Mouse (Mus musculus) lung, embryonic 15.5 days (tissue): ENCODE data around the gene Tpmt. TPM values are rescaled to one million over a fixed set of nuclear protein-coding genes. Genes with fewer than 3 reads are reported as not detected.

Experiments
- ATAC-seq: fragments of 200-750 bp; cut with Nextera tagmentation; 2 replicates; pipeline ENCODE4 v1.8.0; 2017; ENCODE audit warnings: moderate number of reproducible peaks, borderline replicate concordance; ENCODE audit not compliant: low FRiP score, low TSS enrichment; ENCODE audit errors: extremely low read depth
- H3K27ac ChIP-seq: fragments of 300-500 bp; sonication (generic); 2 replicates; pipeline ENCODE4 v1.5.1; 2015; ENCODE audit warnings: moderate library complexity, mild to moderate bottlenecking, inconsistent platforms
- H3K27me3 ChIP-seq: fragments of 300-500 bp; sonication (generic); 2 replicates; pipeline ENCODE4 v1.6.1; 2015; ENCODE audit warnings: inconsistent platforms
- H3K36me3 ChIP-seq: fragments of 300-500 bp; sonication (generic); 2 replicates; pipeline ENCODE4 v1.6.1; 2015; ENCODE audit warnings: inconsistent platforms
- H3K4me1 ChIP-seq: fragments of 300-500 bp; sonication (generic); 2 replicates; pipeline ENCODE4 v1.6.1; 2015; ENCODE audit warnings: inconsistent platforms
- H3K4me2 ChIP-seq: fragments of 300-500 bp; sonication (generic); 2 replicates; pipeline ENCODE4 v1.6.1; 2015; ENCODE audit warnings: inconsistent platforms, mild to moderate bottlenecking, moderate library complexity
- H3K4me3 ChIP-seq: fragments of 300-500 bp; sonication (generic); 2 replicates; pipeline ENCODE4 v1.5.1; 2015; ENCODE audit warnings: mild to moderate bottlenecking, inconsistent platforms
- H3K9ac ChIP-seq: fragments of 300-500 bp; sonication (generic); 2 replicates; pipeline ENCODE4 v1.6.1; 2015; ENCODE audit warnings: inconsistent platforms
- H3K9me3 ChIP-seq: fragments of 300-500 bp; sonication (generic); 2 replicates; pipeline ENCODE4 v1.6.1; 2016; ENCODE audit warnings: inconsistent platforms
- WGBS: fragments of 180-500 bp; shearing (Covaris S2); methylation state at CpG from one replicate; pipeline ENCODE4 v1.1.7; 2015; 5-methylcytosine and 5-hydroxymethylcytosine counted together
- polyA plus RNA-seq: library from polyadenylated mRNA; unstranded; fragments of >200 nt; fragmentation: Nextera tagmentation; extraction: Ambion mirVana; gene quantifications from 2 replicates; pipeline ENCODE4 v1.2.1, GENCODE M21; 2015

Gene Tpmt
- polyA plus RNA-seq, 1 experiment from 2014 or later = 23.8 TPM

DNA sequence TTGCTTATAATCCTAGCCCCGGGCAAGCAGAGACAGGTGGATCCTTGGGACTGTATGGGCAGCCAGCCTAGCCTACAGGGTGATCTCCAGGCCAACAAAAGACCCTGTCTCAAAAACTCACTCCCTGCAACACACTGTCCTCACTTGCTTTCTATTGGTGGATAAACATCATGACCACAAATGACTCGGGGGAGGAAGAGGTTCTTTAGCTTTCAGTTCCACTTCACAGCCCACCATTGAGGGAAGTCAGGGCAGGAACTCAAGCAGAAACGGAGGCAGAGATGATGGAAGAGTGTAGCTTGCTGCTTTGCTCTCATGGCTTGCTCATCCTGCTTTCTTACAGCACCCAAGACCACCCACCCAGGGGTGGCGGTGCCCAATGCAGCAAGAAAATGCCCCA, 47.2 kb downstream of the Tpmt start:
- WGBS = 71% methylated on average over 4 of the region's 4 CpGs
- no peaks in the 10 kb centered on the region for H3K27me3 ChIP-seq
- no peak overlapping the region for H3K4me2 ChIP-seq
- H3K4me3 ChIP-seq = no peak overlapping the region
- 0 out of 2 replicates have a peak, but pooled peaks cover 2% of the 10 kb centered on the region for H3K4me1 ChIP-seq
- H3K9me3 ChIP-seq = no peaks in the 10 kb centered on the region
- no peak for ATAC-seq
- no peak overlapping the region for H3K27ac ChIP-seq
- no peaks in the 10 kb centered on the region for H3K36me3 ChIP-seq
- no peak overlapping the region for H3K9ac ChIP-seq

DNA sequence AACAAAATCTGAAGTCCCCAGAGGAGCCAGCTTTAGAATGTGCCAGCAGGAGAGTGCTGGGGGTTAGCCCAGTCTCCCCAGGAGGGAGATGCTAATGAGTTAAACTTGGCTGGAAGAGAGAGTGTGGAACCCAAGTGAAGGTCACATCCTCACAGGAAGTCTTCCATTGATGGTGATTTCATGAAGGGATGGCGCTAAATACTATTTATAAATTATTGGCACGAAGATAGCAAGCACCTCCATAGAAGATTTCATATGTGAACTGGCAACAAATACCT, 51.3 kb downstream of the Tpmt start:
- H3K4me1 ChIP-seq = no peaks in the 10 kb centered on the region
- H3K36me3 ChIP-seq = no peaks in the 10 kb centered on the region
- no peaks in the 10 kb centered on the region for H3K27me3 ChIP-seq
- no peak overlapping the region for H3K4me3 ChIP-seq
- 94% methylated on average over 2 of the region's 2 CpGs for WGBS
- H3K27ac ChIP-seq = no peak overlapping the region
- no peak overlapping the region for H3K9ac ChIP-seq
- H3K9me3 ChIP-seq = no peaks in the 10 kb centered on the region
- no peak for ATAC-seq
- H3K4me2 ChIP-seq = no peak overlapping the region

GRCm38 (mm10) chr13:46992516-46993273, 51.8 kb downstream of the Tpmt start:
- Histone ChIP-seq H3K27me3 (no peaks in the 10 kb centered on the region), H3K4me1 (no peaks in the 10 kb centered on the region), H3K4me2 (no peak overlapping the region), H3K9ac (no peak overlapping the region), H3K36me3 (no peaks in the 10 kb centered on the region), H3K27ac (no peak overlapping the region), H3K4me3 (no peak overlapping the region), H3K9me3 (no peaks in the 10 kb centered on the region)
- no peak for ATAC-seq
- 72% methylated on average over 7 of the region's 7 CpGs for WGBS

DNA sequence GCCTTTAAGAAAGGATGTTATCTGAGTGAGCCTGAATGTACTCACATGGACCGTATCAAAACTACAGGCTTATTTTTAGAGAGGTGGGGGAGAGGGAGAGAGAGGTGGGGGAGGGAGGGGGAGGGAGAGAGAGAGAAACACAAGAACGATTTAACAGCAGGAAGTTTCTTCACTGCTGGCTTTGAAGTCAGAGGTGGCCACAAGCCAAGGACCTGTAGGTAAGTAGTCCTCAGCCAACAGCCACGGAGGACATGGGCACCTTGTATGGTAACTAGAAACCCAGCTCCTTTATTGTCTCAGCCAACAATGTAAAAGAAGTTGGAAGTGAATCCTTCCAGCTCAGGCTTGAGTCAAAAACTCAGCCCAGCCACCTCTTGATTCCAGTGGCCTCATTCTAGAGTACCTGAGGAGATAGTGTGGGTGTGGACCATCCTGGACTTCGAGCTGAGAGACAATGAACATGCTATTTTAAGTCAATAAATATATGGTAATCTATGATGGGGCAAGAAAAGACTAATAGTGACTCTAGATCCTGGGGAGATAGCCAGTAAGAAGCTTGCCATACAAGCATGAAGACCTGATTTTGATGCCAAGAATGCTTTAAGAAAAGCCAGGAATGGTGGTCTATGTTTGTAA, 54.0 kb downstream of the Tpmt start:
- no peak overlapping the region for H3K4me2 ChIP-seq
- no peaks in the 10 kb centered on the region; the same call in 1 of the 2 replicates for H3K4me1 ChIP-seq
- no peaks in the 10 kb centered on the region for H3K36me3 ChIP-seq
- H3K4me3 ChIP-seq = no peak overlapping the region
- no peak overlapping the region for H3K27ac ChIP-seq
- no peaks in the 10 kb centered on the region for H3K9me3 ChIP-seq
- ATAC-seq = no peak
- WGBS = 22% methylated on average over 4 of the region's 4 CpGs
- H3K9ac ChIP-seq = no peak overlapping the region
- no peaks in the 10 kb centered on the region for H3K27me3 ChIP-seq

DNA sequence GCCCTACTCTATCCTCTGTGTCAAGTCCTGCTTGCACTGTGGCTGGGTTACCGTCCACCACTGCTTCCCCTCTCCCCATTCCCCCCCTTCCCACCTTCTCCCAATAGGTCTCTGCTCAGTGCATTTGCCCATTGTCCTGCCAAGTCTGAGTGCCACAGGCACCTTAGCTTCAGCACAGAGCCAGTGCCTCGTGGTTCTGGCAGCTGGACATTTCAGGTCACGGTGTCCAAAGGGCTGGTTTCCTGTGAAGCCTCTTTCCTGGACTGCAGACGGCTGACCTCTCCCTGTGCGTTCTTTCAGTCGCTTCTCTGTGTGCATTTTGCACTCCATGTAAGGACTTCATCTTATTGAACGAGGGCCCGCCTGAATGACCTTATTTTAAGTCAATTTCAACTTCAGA, 56.6 kb downstream of the Tpmt start:
- Histone ChIP-seq H3K4me3 (no peak overlapping the region), H3K36me3 (no peaks in the 10 kb centered on the region), H3K9me3 (no peaks in the 10 kb centered on the region), H3K27ac (no peak overlapping the region), H3K4me1 (no peaks in the 10 kb centered on the region; the same call in 1 of the 2 replicates), H3K4me2 (no peak overlapping the region), H3K9ac (no peak overlapping the region), H3K27me3 (no peaks in the 10 kb centered on the region)
- no peak for ATAC-seq
- WGBS = 57% methylated on average over 8 of the region's 8 CpGs

- Histone ChIP-seq H3K27me3 (no peaks in the 10 kb centered on the region), H3K27ac (no peak overlapping the region), H3K4me3 (no peak overlapping the region), H3K4me1 (peaks cover 4% of the 10 kb centered on the region; the same call in 1 of the 2 replicates), H3K4me2 (peak overlapping the region; percentile 18; the same call in 1 of the 2 replicates), H3K36me3 (no peaks in the 10 kb centered on the region), H3K9ac (no peak overlapping the region), H3K9me3 (no peaks in the 10 kb centered on the region)
- WGBS = 32% methylated on average over 6 of the region's 6 CpGs
- no peak for ATAC-seq
Observed at GRCm38 (mm10) chr13:46986208-46986607, 58.3 kb downstream of the Tpmt start.

DNA sequence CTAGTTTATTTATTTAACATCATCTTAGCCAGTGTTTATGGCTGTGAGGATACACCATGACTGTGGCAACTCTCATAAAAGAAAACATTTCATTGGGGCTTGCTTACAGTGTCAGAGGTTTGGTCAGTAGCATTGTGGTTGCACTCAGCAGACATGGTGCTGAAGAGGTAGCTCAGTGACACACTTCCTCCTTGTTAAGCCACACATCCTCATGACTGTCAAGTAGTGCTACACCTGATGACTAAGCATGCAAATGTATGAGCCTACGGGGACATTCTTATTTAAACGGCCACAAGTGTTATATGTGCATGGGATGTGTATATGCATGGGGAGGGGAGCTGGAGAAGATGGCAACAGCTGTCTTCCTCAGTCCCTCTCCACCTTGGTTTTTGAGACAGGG, 60.7 kb downstream of the Tpmt start:
- no peaks in the 10 kb centered on the region for H3K27me3 ChIP-seq
- no peak overlapping the region for H3K27ac ChIP-seq
- H3K4me2 ChIP-seq = no peak overlapping the region
- H3K4me3 ChIP-seq = no peak overlapping the region
- H3K36me3 ChIP-seq = no peaks in the 10 kb centered on the region
- 83% methylated on average over 2 of the region's 2 CpGs for WGBS
- ATAC-seq = no peak
- H3K4me1 ChIP-seq = peaks cover 14% of the 10 kb centered on the region
- no peak overlapping the region for H3K9ac ChIP-seq
- no peaks in the 10 kb centered on the region for H3K9me3 ChIP-seq

- H3K36me3 ChIP-seq = no peaks in the 10 kb centered on the region
- H3K27me3 ChIP-seq = no peaks in the 10 kb centered on the region
- no peak overlapping the region for H3K9ac ChIP-seq
- H3K9me3 ChIP-seq = no peaks in the 10 kb centered on the region
- H3K4me2 ChIP-seq = no peak overlapping the region
- 26% methylated on average over 13 of the region's 13 CpGs for WGBS
- H3K4me3 ChIP-seq = no peak overlapping the region
- no peak for ATAC-seq
- H3K27ac ChIP-seq = peak overlapping the region; percentile 47
- H3K4me1 ChIP-seq = peaks cover 20% of the 10 kb centered on the region
Observed at GRCm38 (mm10) chr13:46979836-46980490, 64.6 kb downstream of the Tpmt start.

DNA sequence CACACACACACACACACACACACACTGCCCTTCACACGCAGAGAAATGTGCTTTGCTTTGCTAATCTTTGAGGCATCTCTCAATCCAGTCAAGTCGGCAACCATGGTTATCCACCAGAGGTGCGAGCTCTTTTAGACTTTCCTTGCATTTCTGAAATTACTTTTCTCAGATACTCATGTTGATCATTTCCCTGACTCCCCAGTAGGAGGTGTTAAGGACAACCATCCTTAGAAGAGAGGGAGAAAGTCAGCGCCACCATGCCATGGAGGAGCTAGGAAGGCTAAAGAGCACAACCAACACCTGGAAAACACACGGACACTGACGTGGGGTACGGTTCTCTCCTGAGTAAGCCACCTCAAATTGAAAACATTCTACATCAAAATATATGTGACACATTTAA, 68.0 kb downstream of the Tpmt start:
- 79% methylated on average over 7 of the region's 7 CpGs for WGBS
- Histone ChIP-seq H3K27me3 (no peaks in the 10 kb centered on the region), H3K4me3 (no peak overlapping the region), H3K9ac (no peak overlapping the region), H3K27ac (no peak overlapping the region), H3K9me3 (no peaks in the 10 kb centered on the region), H3K36me3 (no peaks in the 10 kb centered on the region), H3K4me1 (peaks cover 16% of the 10 kb centered on the region), H3K4me2 (no peak overlapping the region)
- ATAC-seq = no peak

DNA sequence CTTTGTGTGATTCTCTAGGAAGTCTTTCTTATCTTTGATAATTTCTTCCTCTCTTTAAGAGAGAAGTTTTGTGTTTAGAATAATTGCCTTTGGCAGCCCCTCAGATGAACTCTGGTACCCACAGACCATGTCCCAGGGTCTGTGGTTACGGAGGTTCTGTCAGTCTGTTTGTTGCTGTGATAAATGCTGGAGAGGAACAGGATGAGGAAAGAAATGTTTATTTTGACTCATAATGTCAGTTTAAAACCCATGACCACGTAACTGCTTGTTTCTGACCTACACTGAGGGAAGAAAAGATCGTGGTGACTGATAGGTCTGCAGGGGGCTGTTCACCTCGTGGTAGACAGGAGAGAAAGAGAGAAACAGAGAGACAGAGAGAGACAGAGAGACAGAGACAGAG, 68.6 kb downstream of the Tpmt start:
- peak overlapping the region; percentile 15; the same call in 1 of the 2 replicates for H3K27ac ChIP-seq
- no peaks in the 10 kb centered on the region for H3K27me3 ChIP-seq
- H3K4me2 ChIP-seq = no peak overlapping the region
- no peak overlapping the region for H3K9ac ChIP-seq
- ATAC-seq = no peak
- no peaks in the 10 kb centered on the region for H3K9me3 ChIP-seq
- H3K4me1 ChIP-seq = peaks cover 16% of the 10 kb centered on the region
- no peaks in the 10 kb centered on the region for H3K36me3 ChIP-seq
- 20% methylated on average over 4 of the region's 4 CpGs for WGBS
- no peak overlapping the region for H3K4me3 ChIP-seq

DNA sequence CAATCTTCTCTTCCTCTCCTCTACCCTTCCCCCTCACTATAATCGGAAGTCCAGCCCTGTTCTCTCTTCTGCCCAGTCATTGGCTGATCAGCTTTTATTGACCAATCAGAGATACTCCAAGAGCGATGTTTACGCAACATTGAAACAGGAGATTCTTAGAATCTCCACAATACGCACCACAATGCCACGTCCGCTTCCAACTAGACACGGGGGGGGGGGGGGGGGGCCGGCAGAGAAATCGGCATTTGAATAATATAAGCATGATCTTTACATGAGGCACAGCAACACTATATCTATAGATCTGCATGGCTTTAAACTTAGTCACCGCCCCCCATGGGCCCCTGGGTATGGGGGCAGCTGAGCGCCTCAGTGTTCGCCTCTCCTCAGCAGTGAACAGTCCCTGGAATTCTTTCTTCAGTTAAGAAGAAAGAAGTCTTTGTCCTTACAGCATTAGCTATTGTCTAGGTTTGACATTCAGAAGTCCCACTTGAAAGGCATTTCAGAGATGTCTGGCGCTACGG, 69.4 kb downstream of the Tpmt start:
- peak overlapping the region; percentile 36 for H3K4me2 ChIP-seq
- H3K9me3 ChIP-seq = no peaks in the 10 kb centered on the region
- H3K9ac ChIP-seq = no peak overlapping the region
- ATAC-seq = peak; percentile 39; the same call in 1 of the 2 replicates
- WGBS = 41% methylated on average over 14 of the region's 14 CpGs
- H3K27me3 ChIP-seq = no peaks in the 10 kb centered on the region
- peaks cover 11% of the 10 kb centered on the region for H3K4me1 ChIP-seq
- no peaks in the 10 kb centered on the region for H3K36me3 ChIP-seq
- H3K4me3 ChIP-seq = no peak overlapping the region
- peak overlapping the region; percentile 15; the same call in 1 of the 2 replicates for H3K27ac ChIP-seq
